Mouse (Mus musculus): ENCODE data around the gene Neurl4.

GRCm38 (mm10) chr11:69922012-69922756, 21.3 kb downstream of the Neurl4 start:
- TF ChIP-seq CTCF (conservative IDR thresholded peaks at IDR 0.05; ENCODE audit: low read length) (no peak), POU5F1 (IDR thresholded peaks at IDR 0.05; ENCODE audit: borderline replicate concordance, low read length) (no peak), NANOG (IDR thresholded peaks at IDR 0.05; ENCODE audit: borderline replicate concordance, low read length) (no peak)

All from E14TG2a.4 (cell line).